Mouse (Mus musculus) urinary bladder, postnatal 36 days (tissue): ENCODE results near the gene Ms4a8a.
"Not testable (repeated sequence)": the region's sequence is repeated elsewhere in the genome, so short reads cannot be mapped to it uniquely, and the experiment has no call there.

Source experiments
- DNase-seq, 2 experiments: peaks; one replicate each; pipeline ENCODE4 v3.0.0; 2022; ENCODE audit warnings: low spot score in 2 of 2, mixed read lengths in 1 of 2

Gene Ms4a8a

GRCm38 (mm10) chr19:11080934-11081333, at the start of gene Ms4a8a:
Gene Ms4a8a (minus strand): TSS chr19:11081102.
- no peak for DNase-seq

GRCm38 (mm10) chr19:11129702-11130101, 48.8 kb upstream of the Ms4a8a start:
- DNase-seq: no peak

GRCm38 (mm10) chr19:11121016-11121420, 40.1 kb upstream of the Ms4a8a start:
- peak in 1 of 2 experiments; percentile 10 for DNase-seq

GRCm38 (mm10) chr19:11119338-11119737, 38.4 kb upstream of the Ms4a8a start:
- no peak for DNase-seq

GRCm38 (mm10) chr19:11107746-11108145, 26.8 kb upstream of the Ms4a8a start:
- peak in 1 of 2 experiments; percentile 48 for DNase-seq

GRCm38 (mm10) chr19:11101880-11102279, 21.0 kb upstream of the Ms4a8a start:
- DNase-seq: no peak

GRCm38 (mm10) chr19:11098401-11098800, 17.5 kb upstream of the Ms4a8a start:
- DNase-seq: no peak

- DNase-seq: not testable (repeated sequence)
Observed at GRCm38 (mm10) chr19:11092131-11092530, 11.2 kb upstream of the Ms4a8a start.

- DNase-seq: no peak
Observed at GRCm38 (mm10) chr19:11070364-11070763, 10.5 kb downstream of the Ms4a8a start.

GRCm38 (mm10) chr19:11065202-11065875, 15.6 kb downstream of the Ms4a8a start:
- DNase-seq: no peak

- no peak for DNase-seq
Observed at GRCm38 (mm10) chr19:11060900-11061299, 20.0 kb downstream of the Ms4a8a start.

GRCm38 (mm10) chr19:11059967-11060366, 20.9 kb downstream of the Ms4a8a start:
- DNase-seq: no peak

GRCm38 (mm10) chr19:11055700-11056099, 25.2 kb downstream of the Ms4a8a start:
- peak in 1 of 2 experiments; percentile 37 for DNase-seq

- no peak for DNase-seq
Observed at GRCm38 (mm10) chr19:11053277-11053676, 27.6 kb downstream of the Ms4a8a start.

GRCm38 (mm10) chr19:11052877-11053276, 28.0 kb downstream of the Ms4a8a start:
- DNase-seq: no peak

GRCm38 (mm10) chr19:11050286-11050685, 30.6 kb downstream of the Ms4a8a start:
- DNase-seq: no peak

- no peak for DNase-seq
Observed at GRCm38 (mm10) chr19:11049426-11049825, 31.5 kb downstream of the Ms4a8a start.

- DNase-seq: no peak
Observed at GRCm38 (mm10) chr19:11048503-11048902, 32.4 kb downstream of the Ms4a8a start.

- DNase-seq: no peak
Observed at GRCm38 (mm10) chr19:11048009-11048408, 32.9 kb downstream of the Ms4a8a start.

GRCm38 (mm10) chr19:11044996-11045711, 35.7 kb downstream of the Ms4a8a start:
- DNase-seq: peak; percentile 11 to 59

- DNase-seq: no peak
Observed at GRCm38 (mm10) chr19:11044671-11044995, 36.3 kb downstream of the Ms4a8a start.

- DNase-seq: no peak
Observed at GRCm38 (mm10) chr19:11037570-11037969, 43.3 kb downstream of the Ms4a8a start.

- DNase-seq: no peak
Observed at GRCm38 (mm10) chr19:11022382-11022781, 58.5 kb downstream of the Ms4a8a start.
